Mouse (Mus musculus) midbrain, embryonic 14.5 days (tissue): ENCODE data around the gene 0610030E20Rik. TPM values are rescaled to one million over a fixed set of nuclear protein-coding genes. Genes with fewer than 3 reads are reported as not detected.

Experiments used
- ATAC-seq: fragments of 200-750 bp; cut with Nextera tagmentation; 2 replicates; pipeline ENCODE4 v1.8.0; 2017; ENCODE audit warnings: moderate number of reproducible peaks, moderate library complexity; ENCODE audit not compliant: low FRiP score, low TSS enrichment
- DNase-seq: peaks from one replicate; pipeline ENCODE4 v3.0.0-alpha.2; 2015
- H3K27ac ChIP-seq: fragments of 300-500 bp; sonication (generic); replicated peaks from 2 replicates; pipeline ENCODE4 v1.5.1; 2014; ENCODE audit warnings: mild to moderate bottlenecking, low read depth, low read length, moderate library complexity
- H3K27me3 ChIP-seq: fragments of 300-500 bp; sonication (generic); 2 replicates; pipeline ENCODE4 v1.6.1; 2014; ENCODE audit warnings: low read length, control low read depth, mixed read lengths; ENCODE audit not compliant: control insufficient read depth, insufficient read depth
- H3K36me3 ChIP-seq: fragments of 300-500 bp; sonication (generic); 2 replicates; pipeline ENCODE4 v1.6.1; 2014; ENCODE audit warnings: low read length, control low read depth; ENCODE audit not compliant: control insufficient read depth, insufficient read depth
- H3K4me1 ChIP-seq: fragments of 300-500 bp; sonication (generic); 2 replicates; pipeline ENCODE4 v1.6.1; 2014; ENCODE audit warnings: mild to moderate bottlenecking, antibody characterized with exemption, low read length, control low read depth; ENCODE audit not compliant: control insufficient read depth, insufficient read depth
- H3K4me2 ChIP-seq: fragments of 300-500 bp; sonication (generic); 2 replicates; pipeline ENCODE4 v1.6.1; 2014; ENCODE audit warnings: mild to moderate bottlenecking, low read length, moderate library complexity
- H3K4me3 ChIP-seq: fragments of 300-500 bp; sonication (generic); replicated peaks from 2 replicates; pipeline ENCODE4 v1.5.1; 2014; ENCODE audit warnings: low read depth, low read length
- H3K9ac ChIP-seq: fragments of 300-500 bp; sonication (generic); replicated peaks from 2 replicates; pipeline ENCODE4 v1.6.1; 2014; ENCODE audit warnings: mild to moderate bottlenecking, low read length, moderate library complexity
- H3K9me3 ChIP-seq: fragments of 300-500 bp; sonication (generic); 2 replicates; pipeline ENCODE4 v1.6.1; 2016; ENCODE audit warnings: low read length, control low read depth, mixed read lengths; ENCODE audit not compliant: control insufficient read depth
- WGBS: fragments of 180-500 bp; shearing (Covaris S2); extraction: QIAGEN DNeasy Blood & Tissue Kit; methylation state at CpG from one replicate; pipeline ENCODE4 v1.1.7; 2014; 5-methylcytosine and 5-hydroxymethylcytosine counted together
- polyA plus RNA-seq: library from polyadenylated mRNA; unstranded; fragments of >200 nt; fragmentation: Nextera tagmentation; extraction: Ambion mirVana; gene quantifications from 2 replicates; pipeline ENCODE4 v1.2.1, GENCODE M21; 2014

The 0610030E20Rik gene
- polyA plus RNA-seq, 1 experiment from 2014 or later: 16.0 TPM

- no peaks in the 10 kb centered on the region for H3K9me3 ChIP-seq
- H3K4me3 ChIP-seq: no peak overlapping the region
- WGBS: 86% methylated on average over 12 of the region's 12 CpGs
- no peaks in the 10 kb centered on the region for H3K36me3 ChIP-seq
- no peak for DNase-seq
- no peaks in the 10 kb centered on the region for H3K27me3 ChIP-seq
- no peak overlapping the region for H3K27ac ChIP-seq
- H3K9ac ChIP-seq: no peak overlapping the region
- H3K4me2 ChIP-seq: no peak overlapping the region
- ATAC-seq: no peak
- no peaks in the 10 kb centered on the region for H3K4me1 ChIP-seq
These were observed 23.0 kb downstream of the 0610030E20Rik start for GRCm38 (mm10) chr6:72370091-72370490.

GRCm38 (mm10) chr6:72371147-72371546, 24.0 kb downstream of the 0610030E20Rik start:
- WGBS: 38% methylated on average over 5 of the region's 5 CpGs
- Histone ChIP-seq H3K27me3 (no peaks in the 10 kb centered on the region), H3K9me3 (no peaks in the 10 kb centered on the region), H3K4me2 (no peak overlapping the region), H3K36me3 (no peaks in the 10 kb centered on the region), H3K27ac (no peak overlapping the region), H3K4me1 (no peaks in the 10 kb centered on the region), H3K9ac (no peak overlapping the region), H3K4me3 (no peak overlapping the region)
- ATAC-seq: no peak
- DNase-seq: no peak

DNA sequence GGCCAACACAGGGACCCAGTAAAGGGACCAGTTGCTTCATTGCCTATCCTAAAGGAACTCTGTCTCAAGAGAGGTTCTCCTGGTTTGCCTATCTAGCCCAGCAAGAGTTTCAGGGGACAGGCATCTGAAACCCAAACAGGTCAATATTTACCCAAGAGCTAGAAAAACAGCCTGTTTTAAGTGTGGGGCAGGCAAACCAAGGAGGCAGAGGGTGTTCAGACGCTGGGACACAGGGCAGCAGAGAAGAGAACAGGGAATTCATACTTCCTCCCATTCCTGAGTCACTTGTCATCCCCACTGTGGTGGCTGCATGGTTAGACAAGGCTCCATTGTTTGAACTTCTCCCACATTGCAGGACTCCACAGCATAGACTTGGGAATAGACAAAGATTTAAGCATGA, 24.5 kb downstream of the 0610030E20Rik start:
- WGBS: 40% methylated on average over 1 of the region's 1 CpGs
- no peaks in the 10 kb centered on the region for H3K4me1 ChIP-seq

GRCm38 (mm10) chr6:72373184-72373583, 26.1 kb downstream of the 0610030E20Rik start:
- no peak overlapping the region for H3K4me3 ChIP-seq
- DNase-seq: no peak
- WGBS: 87% methylated on average over 4 of the region's 4 CpGs
- no peaks in the 10 kb centered on the region for H3K4me1 ChIP-seq
- ATAC-seq: no peak
- H3K9ac ChIP-seq: no peak overlapping the region
- H3K27me3 ChIP-seq: no peaks in the 10 kb centered on the region
- H3K4me2 ChIP-seq: no peak overlapping the region
- no peaks in the 10 kb centered on the region for H3K36me3 ChIP-seq
- H3K9me3 ChIP-seq: no peaks in the 10 kb centered on the region
- H3K27ac ChIP-seq: no peak overlapping the region

More for the DNA sequence above, 24.5 kb downstream of the 0610030E20Rik start:
- Histone ChIP-seq H3K36me3 (no peaks in the 10 kb centered on the region), H3K9me3 (no peaks in the 10 kb centered on the region), H3K27ac (no peak overlapping the region), H3K4me3 (no peak overlapping the region), H3K27me3 (no peaks in the 10 kb centered on the region), H3K9ac (no peak overlapping the region), H3K4me2 (no peak overlapping the region)
- ATAC-seq: no peak
- no peak for DNase-seq

DNA sequence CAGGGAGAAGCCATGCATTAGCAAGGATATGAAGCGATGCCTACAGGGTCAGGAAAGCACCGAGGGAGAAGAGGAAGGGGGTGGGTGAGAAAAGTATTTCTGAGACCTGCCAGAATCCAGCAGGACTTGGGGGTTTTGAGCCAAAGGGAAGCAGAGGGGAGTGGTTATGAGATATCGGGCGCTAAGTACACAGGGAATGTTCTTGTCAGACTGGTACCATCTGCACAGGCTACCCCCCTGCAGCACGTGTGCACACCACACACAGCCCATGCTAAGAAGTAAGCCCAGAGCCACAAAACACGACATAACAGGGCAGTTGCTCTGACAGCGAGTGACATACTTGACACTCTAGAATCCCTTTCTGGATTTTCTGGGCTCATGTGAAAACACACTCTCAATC, 27.1 kb downstream of the 0610030E20Rik start:
- 81% methylated on average over 7 of the region's 7 CpGs for WGBS
- Histone ChIP-seq H3K9me3 (no peaks in the 10 kb centered on the region), H3K27me3 (peaks cover under 1% of the 10 kb centered on the region; the same call in 1 of the 2 replicates), H3K4me2 (no peak overlapping the region), H3K27ac (no peak overlapping the region), H3K4me1 (no peaks in the 10 kb centered on the region), H3K4me3 (no peak overlapping the region), H3K9ac (no peak overlapping the region), H3K36me3 (no peaks in the 10 kb centered on the region)
- DNase-seq: no peak
- ATAC-seq: no peak

DNA sequence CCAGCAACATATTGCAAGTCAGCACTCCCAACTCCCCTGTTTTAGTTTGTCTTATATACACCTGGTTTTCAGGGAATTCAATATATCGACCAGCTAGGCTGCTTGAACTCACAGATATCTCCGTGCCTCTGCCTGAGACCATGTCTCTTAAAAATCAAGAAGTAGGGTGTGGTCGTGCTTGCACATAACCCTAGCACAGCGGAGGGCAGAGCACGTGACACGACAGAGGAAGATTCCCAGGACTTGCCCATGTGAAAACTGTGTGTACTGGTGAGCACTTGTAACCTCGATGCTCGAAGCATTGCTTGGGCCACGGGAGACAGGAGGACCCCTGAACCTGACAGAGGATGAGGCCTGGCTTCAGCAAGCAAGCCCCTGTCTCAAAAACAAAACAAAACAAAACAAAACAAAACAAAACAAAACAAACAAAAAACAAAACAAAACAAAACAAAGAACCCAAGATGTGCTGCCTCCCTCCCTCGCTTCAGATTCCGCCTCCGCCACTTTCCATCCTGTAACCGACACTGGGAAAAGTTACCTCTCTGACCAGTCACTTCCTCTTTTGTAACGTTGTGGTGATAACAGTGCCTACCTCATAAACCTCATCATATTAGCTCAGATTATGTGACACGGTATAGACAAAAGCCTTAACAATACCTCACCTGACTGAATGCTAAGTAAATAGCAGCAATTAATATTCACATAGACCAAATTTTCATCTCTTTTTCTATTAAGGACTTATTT, 27.9 kb downstream of the 0610030E20Rik start:
- ATAC-seq (no peak), DNase-seq (no peak)
- 86% methylated on average over 15 of the region's 15 CpGs for WGBS
- no peaks in the 10 kb centered on the region for H3K4me1 ChIP-seq
- no peak overlapping the region for H3K27ac ChIP-seq
- no peak overlapping the region for H3K9ac ChIP-seq
- no peak overlapping the region for H3K4me2 ChIP-seq
- H3K36me3 ChIP-seq: no peaks in the 10 kb centered on the region
- no peaks in the 10 kb centered on the region for H3K9me3 ChIP-seq
- H3K27me3 ChIP-seq: peaks cover 8% of the 10 kb centered on the region; the same call in 1 of the 2 replicates
- H3K4me3 ChIP-seq: no peak overlapping the region

- no peak for DNase-seq
- Histone ChIP-seq H3K27me3 (peaks cover 15% of the 10 kb centered on the region; the same call in 1 of the 2 replicates), H3K36me3 (no peaks in the 10 kb centered on the region), H3K27ac (no peak overlapping the region), H3K4me2 (no peak overlapping the region), H3K4me1 (0 out of 2 replicates have a peak, but pooled peaks cover 5% of the 10 kb centered on the region), H3K9me3 (no peaks in the 10 kb centered on the region), H3K4me3 (no peak overlapping the region), H3K9ac (no peak overlapping the region)
- no peak for ATAC-seq
- WGBS: 85% methylated on average over 8 of the region's 8 CpGs
These were observed 31.6 kb downstream of the 0610030E20Rik start for GRCm38 (mm10) chr6:72378510-72379234.

DNA sequence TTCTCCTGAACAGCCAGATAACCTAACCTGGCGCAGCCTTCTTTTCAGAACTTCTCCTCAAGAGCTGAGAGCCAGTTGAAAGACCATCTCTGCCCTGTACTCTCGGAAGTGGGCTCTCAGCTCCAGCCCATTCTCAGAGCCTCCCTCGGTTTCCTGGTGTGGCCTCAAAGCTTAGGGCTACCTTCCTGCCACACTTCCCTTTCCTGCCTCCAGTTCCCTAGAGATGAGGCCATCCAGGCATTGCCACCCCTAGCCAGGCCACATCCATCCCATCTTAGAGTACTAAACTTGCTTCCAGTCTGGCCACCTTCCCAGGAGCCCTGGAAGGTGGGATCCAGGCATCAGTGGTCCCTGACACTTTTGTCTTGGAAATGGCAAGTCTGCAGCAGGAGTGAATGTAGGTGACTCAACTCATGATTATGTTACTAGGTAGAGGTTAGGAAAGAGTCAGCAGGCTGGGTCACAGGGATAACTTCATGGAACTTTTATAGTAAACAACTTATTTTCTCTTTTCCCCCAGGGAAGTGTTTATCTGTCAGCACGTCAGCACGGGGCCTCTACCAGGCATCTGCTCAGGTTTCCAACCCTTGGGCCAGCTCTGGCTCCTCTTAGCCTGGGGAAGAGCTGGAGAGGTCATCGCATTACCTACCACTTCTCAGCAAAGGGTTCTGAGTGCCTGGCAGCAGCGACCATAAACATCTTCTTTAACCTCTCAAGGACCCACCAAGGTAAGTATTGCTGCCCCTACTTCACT, 32.4 kb downstream of the 0610030E20Rik start:
- no peak overlapping the region for H3K27ac ChIP-seq
- DNase-seq: no peak
- 0 out of 2 replicates have a peak, but pooled peaks cover 5% of the 10 kb centered on the region for H3K4me1 ChIP-seq
- H3K9me3 ChIP-seq: no peaks in the 10 kb centered on the region
- peak overlapping the region; percentile 57 for H3K4me2 ChIP-seq
- WGBS: 42% methylated on average over 7 of the region's 7 CpGs
- H3K4me3 ChIP-seq: peak overlapping the region; percentile 36; the same call in 1 of the 2 replicates
- ATAC-seq: no peak
- no peak overlapping the region; the same call in 1 of the 2 replicates for H3K9ac ChIP-seq
- peaks cover 15% of the 10 kb centered on the region; the same call in 1 of the 2 replicates for H3K27me3 ChIP-seq
- no peaks in the 10 kb centered on the region for H3K36me3 ChIP-seq
